Mouse (Mus musculus): ENCODE data around the gene Ccdc102a. TPM values are rescaled to one million over a fixed set of nuclear protein-coding genes. Genes with fewer than 3 reads are reported as not detected.

Ccdc102a gene
- total and polyA plus RNA-seq, 3 experiments: 2.5 to 5.8 (median 2.8) TPM

GRCm38 (mm10) chr8:94962201-94962600, 44.3 kb upstream of the Ccdc102a start:
- no peak overlapping the region for H3K4me3 ChIP-seq (replicated peaks in 1 of 3; ENCODE audit: low read depth in 2 of 3, low read length in 2 of 3, poor library complexity in 1 of 3)
- H3K4me1 ChIP-seq (ENCODE audit: control insufficient read depth in 1 of 2, insufficient read depth in 2 of 2): peaks cover 0 to 10% of the 10 kb centered on the region in 2 experiments; a peak in 2 of 4 replicates
- dilution Hi-C loops (cut with MboI; ENCODE audit: extremely low pct_ligation_motif_present, extremely low pct_unique_long_range_greater_than_20kb, low sequenced_read_pairs) (no loop called here), in situ Hi-C loops (cut with MboI; ENCODE audit: low pct_ligation_motif_present, low pct_unique_long_range_greater_than_20kb, low sequenced_read_pairs) (loop anchor here (5.0 kb wide), 1 partner anchor 35 kb away; no protein-coding TSS in a partner anchor)
- H3K27ac ChIP-seq (ENCODE audit: insufficient read depth, low read depth): no peak overlapping the region
- DNase-seq (ENCODE audit: extremely low read depth): no peak
- H3K27me3 ChIP-seq (replicated peaks): peaks cover 9% of the 10 kb centered on the region
- TF ChIP-seq MXI1 (IDR thresholded peaks at IDR 0.05; ENCODE audit: low read depth, low read length) (no peak), USF1 (IDR thresholded peaks at IDR 0.05; ENCODE audit: low read depth, low read length) (no peak), CTCF (conservative IDR thresholded peaks at IDR 0.05 in 1 of 2, IDR thresholded peaks at IDR 0.05 in 1 of 2; ENCODE audit: low read depth in 2 of 2, low read length in 2 of 2) (no peak), E2F4 (IDR thresholded peaks at IDR 0.05; ENCODE audit: insufficient replicate concordance, low read depth, low read length) (no peak), TCF12 (IDR thresholded peaks at IDR 0.05; ENCODE audit: low read depth, low read length) (no peak), ZKSCAN1 (IDR thresholded peaks at IDR 0.05; ENCODE audit: borderline replicate concordance, low read depth, low read length) (no peak), POLR2AphosphoS2 (IDR thresholded peaks at IDR 0.05; ENCODE audit: low read depth, low read length) (no peak), KAT2A (IDR thresholded peaks at IDR 0.05; ENCODE audit: insufficient replicate concordance, low read length) (no peak), MAZ (IDR thresholded peaks at IDR 0.05; ENCODE audit: low read depth, low read length) (no peak), ETS1 (conservative IDR thresholded peaks at IDR 0.05; ENCODE audit: low read depth, low read length) (no peak), PAX5 (IDR thresholded peaks at IDR 0.05; ENCODE audit: low read length) (no peak), RAD21 (IDR thresholded peaks at IDR 0.05; ENCODE audit: low read depth, low read length) (no peak), BHLHE40 (IDR thresholded peaks at IDR 0.05; ENCODE audit: low read depth, low read length) (no peak), ELF1 (IDR thresholded peaks at IDR 0.05; ENCODE audit: low read depth, low read length) (no peak), IRF4 (IDR thresholded peaks at IDR 0.05; ENCODE audit: low read depth, low read length) (no peak), GABPA (IDR thresholded peaks at IDR 0.05; ENCODE audit: insufficient replicate concordance, low read depth, low read length) (no peak), MAFK (IDR thresholded peaks at IDR 0.05; ENCODE audit: insufficient replicate concordance, low read length) (no peak)
- no peaks in the 10 kb centered on the region for H3K36me3 ChIP-seq (replicated peaks in 1 of 2; ENCODE audit: control insufficient read depth in 1 of 2, insufficient read depth in 1 of 2, low read length in 1 of 2)
- H3K9me3 ChIP-seq (replicated peaks; ENCODE audit: low read length): no peaks in the 10 kb centered on the region
- H3K79me2 ChIP-seq (replicated peaks; ENCODE audit: control insufficient read depth, extremely low read depth, insufficient read depth, poor library complexity, severe bottlenecking): no peaks in the 10 kb centered on the region
- no peak overlapping the region for H3K9ac ChIP-seq (ENCODE audit: insufficient read depth, low read depth)
- H3K4me2 ChIP-seq (ENCODE audit: insufficient read depth, low read depth, poor library complexity, severe bottlenecking): no peak overlapping the region

- H3K27me3 ChIP-seq (replicated peaks): peaks cover 9% of the 10 kb centered on the region
- H3K4me2 ChIP-seq (ENCODE audit: insufficient read depth, low read depth, poor library complexity, severe bottlenecking): peak overlapping the region; percentile 55
- H3K4me1 ChIP-seq (ENCODE audit: control insufficient read depth in 1 of 2, insufficient read depth in 2 of 2): peaks cover 17 to 39% of the 10 kb centered on the region in 2 experiments
- peak; percentile 73 for DNase-seq (ENCODE audit: extremely low read depth)
- no peak overlapping the region for H3K9ac ChIP-seq (ENCODE audit: insufficient read depth, low read depth)
- H3K9me3 ChIP-seq (replicated peaks; ENCODE audit: low read length): no peaks in the 10 kb centered on the region
- dilution Hi-C loops (cut with MboI; ENCODE audit: extremely low pct_ligation_motif_present, extremely low pct_unique_long_range_greater_than_20kb, low sequenced_read_pairs): no loop called here
- no peak overlapping the region for H3K4me3 ChIP-seq (replicated peaks in 1 of 3; ENCODE audit: low read depth in 2 of 3, low read length in 2 of 3, poor library complexity in 1 of 3)
- in situ Hi-C loops (cut with MboI; ENCODE audit: low pct_ligation_motif_present, low pct_unique_long_range_greater_than_20kb, low sequenced_read_pairs): no loop called here
- no peaks in the 10 kb centered on the region for H3K79me2 ChIP-seq (replicated peaks; ENCODE audit: control insufficient read depth, extremely low read depth, insufficient read depth, poor library complexity, severe bottlenecking)
- no peaks in the 10 kb centered on the region for H3K36me3 ChIP-seq (replicated peaks in 1 of 2; ENCODE audit: control insufficient read depth in 1 of 2, insufficient read depth in 1 of 2, low read length in 1 of 2)
- H3K27ac ChIP-seq (ENCODE audit: insufficient read depth, low read depth): no peak overlapping the region
- TF ChIP-seq USF1 (IDR thresholded peaks at IDR 0.05; ENCODE audit: low read depth, low read length): no peak
- TF ChIP-seq ZC3H11A (IDR thresholded peaks at IDR 0.05; ENCODE audit: low read depth, low read length): no peak
- no peak for TF ChIP-seq POLR2A (IDR thresholded peaks at IDR 0.05; ENCODE audit: low read depth, low read length)
- TF ChIP-seq ZKSCAN1 (IDR thresholded peaks at IDR 0.05; ENCODE audit: borderline replicate concordance, low read depth, low read length): no peak
- no peak for TF ChIP-seq JUN (IDR thresholded peaks at IDR 0.05; ENCODE audit: insufficient read depth, low read depth, low read length)
- no peak for TF ChIP-seq PAX5 (IDR thresholded peaks at IDR 0.05; ENCODE audit: low read length)
- TF ChIP-seq KAT2A (IDR thresholded peaks at IDR 0.05; ENCODE audit: insufficient replicate concordance, low read length): no peak
- no peak for TF ChIP-seq NRF1 (IDR thresholded peaks at IDR 0.05; ENCODE audit: low read depth, low read length)
- no peak for TF ChIP-seq RAD21 (IDR thresholded peaks at IDR 0.05; ENCODE audit: low read depth, low read length)
- TF ChIP-seq E2F4 (IDR thresholded peaks at IDR 0.05; ENCODE audit: insufficient replicate concordance, low read depth, low read length): no peak
- TF ChIP-seq IRF4 (IDR thresholded peaks at IDR 0.05; ENCODE audit: low read depth, low read length): peak; percentile 92
- TF ChIP-seq ZNF384 (IDR thresholded peaks at IDR 0.05; ENCODE audit: low read depth, low read length): peak; percentile 82
- peak; percentile 83 for TF ChIP-seq MAFK (IDR thresholded peaks at IDR 0.05; ENCODE audit: insufficient replicate concordance, low read length)
- TF ChIP-seq CTCF (conservative IDR thresholded peaks at IDR 0.05 in 1 of 2, IDR thresholded peaks at IDR 0.05 in 1 of 2; ENCODE audit: low read depth in 2 of 2, low read length in 2 of 2): no peak
- TF ChIP-seq BHLHE40 (IDR thresholded peaks at IDR 0.05; ENCODE audit: low read depth, low read length): peak; percentile 72
- no peak for TF ChIP-seq TBP (conservative IDR thresholded peaks at IDR 0.05; ENCODE audit: low read depth, low read length)
- TF ChIP-seq ETS1 (conservative IDR thresholded peaks at IDR 0.05; ENCODE audit: low read depth, low read length): peak; percentile 75
- TF ChIP-seq USF2 (conservative IDR thresholded peaks at IDR 0.05; ENCODE audit: low read depth, low read length): no peak
- TF ChIP-seq MYC (IDR thresholded peaks at IDR 0.05; ENCODE audit: low read depth, low read length): peak; percentile 20; the same call in 1 of the 2 replicates
- TF ChIP-seq MAZ (IDR thresholded peaks at IDR 0.05; ENCODE audit: low read depth, low read length): 0 out of 2 replicates have a peak, but pooled peaks have one; percentile 52
- no peak for TF ChIP-seq GABPA (IDR thresholded peaks at IDR 0.05; ENCODE audit: insufficient replicate concordance, low read depth, low read length)
- no peak for TF ChIP-seq HCFC1 (IDR thresholded peaks at IDR 0.05; ENCODE audit: low read depth, low read length)
- no peak for TF ChIP-seq NELFE (IDR thresholded peaks at IDR 0.05; ENCODE audit: low read depth, low read length)
- peak; percentile 41; the same call in 1 of the 2 replicates for TF ChIP-seq SIN3A (IDR thresholded peaks at IDR 0.05; ENCODE audit: low read length)
- TF ChIP-seq UBTF (IDR thresholded peaks at IDR 0.05; ENCODE audit: low read depth, low read length): no peak
Measured at GRCm38 (mm10) chr8:94956078-94956574, 38.2 kb upstream of the Ccdc102a start.

All from CH12.LX (cell line).